Mouse (Mus musculus) hindbrain, embryonic 11.5 days (tissue): ENCODE results near the gene Lamc2. TPM values are rescaled to one million over a fixed set of nuclear protein-coding genes. Genes with fewer than 3 reads are reported as not detected.
"Not testable (repeated sequence)": the region's sequence is repeated elsewhere in the genome, so short reads cannot be mapped to it uniquely, and the experiment has no call there.

Experiments
- ATAC-seq: fragments of 200-750 bp; cut with Nextera tagmentation; 2 replicates; pipeline ENCODE4 v1.8.0; 2017; ENCODE audit warnings: mild to moderate bottlenecking, moderate TSS enrichment, moderate library complexity; ENCODE audit not compliant: low FRiP score
- DNase-seq: peaks from one replicate; pipeline ENCODE4 v3.0.0-alpha.2; 2015; ENCODE audit warnings: low spot score
- H3K27ac ChIP-seq: fragments of 300-500 bp; sonication (generic); 2 replicates; pipeline ENCODE4 v1.5.1; 2014; ENCODE audit warnings: mild to moderate bottlenecking, low read depth, low read length
- H3K27me3 ChIP-seq: fragments of 300-500 bp; sonication (generic); 2 replicates; pipeline ENCODE4 v1.6.1; 2014; ENCODE audit warnings: mild to moderate bottlenecking, low read length, moderate library complexity, mixed read lengths; ENCODE audit not compliant: control insufficient read depth, insufficient read depth
- H3K36me3 ChIP-seq: fragments of 300-500 bp; sonication (generic); 2 replicates; pipeline ENCODE4 v1.6.1; 2014; ENCODE audit warnings: mild to moderate bottlenecking, low read length, moderate library complexity, mixed read lengths; ENCODE audit not compliant: control insufficient read depth, insufficient read depth
- H3K4me1 ChIP-seq: fragments of 300-500 bp; sonication (generic); replicated peaks from 2 replicates; pipeline ENCODE4 v1.6.1; 2014; ENCODE audit warnings: low read length, mixed read lengths; ENCODE audit not compliant: control insufficient read depth, insufficient read depth
- H3K4me2 ChIP-seq: fragments of 300-500 bp; sonication (generic); replicated peaks from 2 replicates; pipeline ENCODE4 v1.6.1; 2014; ENCODE audit warnings: mild to moderate bottlenecking, low read depth, low read length
- H3K4me3 ChIP-seq: fragments of 300-500 bp; sonication (generic); 2 replicates; pipeline ENCODE4 v1.5.1; 2014; ENCODE audit warnings: low read depth, low read length
- H3K9ac ChIP-seq: fragments of 300-500 bp; sonication (generic); 2 replicates; pipeline ENCODE4 v1.6.1; 2014; ENCODE audit warnings: low read depth, low read length
- H3K9me3 ChIP-seq: fragments of 300-500 bp; sonication (generic); 2 replicates; pipeline ENCODE4 v1.6.1; 2016; ENCODE audit warnings: low read length; ENCODE audit not compliant: control insufficient read depth
- WGBS: fragments of 180-500 bp; shearing (Covaris S2); extraction: QIAGEN DNeasy Blood & Tissue Kit; methylation state at CpG from one replicate; pipeline ENCODE4 v1.1.7; 2014; 5-methylcytosine and 5-hydroxymethylcytosine counted together
- polyA plus RNA-seq: library from polyadenylated mRNA; unstranded; fragments of >200 nt; fragmentation: Nextera tagmentation; extraction: Ambion mirVana; gene quantifications from 2 replicates; pipeline ENCODE4 v1.2.1, GENCODE M21; 2014

The Lamc2 gene
- polyA plus RNA-seq, 1 experiment from 2014 or later = 0.77 TPM

GRCm38 (mm10) chr1:153091438-153092236, 94.6 kb downstream of the Lamc2 start:
- H3K4me3 ChIP-seq = no peak overlapping the region
- no peak overlapping the region for H3K27ac ChIP-seq
- no peaks in the 10 kb centered on the region for H3K36me3 ChIP-seq
- 34% methylated on average over 9 of the region's 9 CpGs for WGBS
- H3K9ac ChIP-seq = no peak overlapping the region
- H3K4me1 ChIP-seq = no peaks in the 10 kb centered on the region; the same call in 1 of the 2 replicates
- H3K27me3 ChIP-seq = no peaks in the 10 kb centered on the region
- H3K4me2 ChIP-seq = no peak overlapping the region
- H3K9me3 ChIP-seq = no peaks in the 10 kb centered on the region
- DNase-seq (no peak), ATAC-seq (peak; percentile 50)

DNA sequence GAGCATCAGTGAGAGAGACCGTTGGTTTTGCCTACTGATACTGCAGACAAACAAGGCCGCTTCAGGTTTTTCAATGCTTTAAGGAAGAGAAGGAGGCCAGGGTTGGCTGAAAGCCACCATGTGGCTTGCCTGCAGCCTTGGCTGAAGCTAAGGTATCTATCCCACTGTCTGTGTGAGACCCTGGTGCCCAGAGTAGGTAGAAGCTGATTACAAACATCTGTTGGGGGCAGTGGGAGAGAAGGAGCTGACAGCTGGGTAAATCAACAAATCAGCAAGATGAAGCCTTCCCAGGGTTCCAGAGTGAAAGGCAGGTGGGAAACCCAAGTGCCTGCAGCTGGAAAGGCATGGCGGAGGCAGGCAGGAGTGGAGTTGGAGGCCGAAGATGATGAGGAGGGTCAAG, 95.4 kb downstream of the Lamc2 start:
- no peak for ATAC-seq
- H3K4me3 ChIP-seq = no peak overlapping the region
- no peaks in the 10 kb centered on the region for H3K36me3 ChIP-seq

DNA sequence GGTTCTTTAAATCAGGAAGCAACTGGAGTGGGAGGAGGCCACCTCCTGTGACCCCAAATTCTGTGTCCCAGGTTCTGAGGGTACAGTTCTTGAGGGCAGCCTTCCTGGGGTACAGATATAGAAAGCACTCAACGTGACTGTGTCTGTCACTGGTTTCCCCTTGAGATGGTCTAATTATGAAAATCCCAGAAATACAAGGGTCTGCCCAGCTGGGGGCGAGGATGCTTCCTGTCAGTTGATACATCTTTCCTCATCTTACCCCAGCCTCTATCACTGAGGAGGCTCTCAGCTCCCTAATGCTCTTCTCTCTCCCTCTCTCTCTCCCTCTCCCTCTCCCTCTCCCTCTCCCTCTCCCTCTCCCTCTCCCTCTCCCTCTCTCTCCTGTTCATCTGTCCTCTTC, 96.2 kb downstream of the Lamc2 start:
- ATAC-seq (no peak), DNase-seq (no peak)
- Histone ChIP-seq H3K27ac (no peak overlapping the region), H3K9me3 (no peaks in the 10 kb centered on the region), H3K36me3 (no peaks in the 10 kb centered on the region), H3K4me2 (no peak overlapping the region), H3K4me1 (no peaks in the 10 kb centered on the region; the same call in 1 of the 2 replicates), H3K9ac (no peak overlapping the region), H3K4me3 (no peak overlapping the region), H3K27me3 (no peaks in the 10 kb centered on the region)
- 91% methylated on average over 2 of the region's 2 CpGs for WGBS

More for the DNA sequence above, 95.4 kb downstream of the Lamc2 start:
- H3K27ac ChIP-seq = no peak overlapping the region
- no peaks in the 10 kb centered on the region for H3K9me3 ChIP-seq
- H3K27me3 ChIP-seq = no peaks in the 10 kb centered on the region
- no peak overlapping the region for H3K4me2 ChIP-seq
- DNase-seq = no peak
- no peaks in the 10 kb centered on the region; the same call in 1 of the 2 replicates for H3K4me1 ChIP-seq
- WGBS = 72% methylated on average over 4 of the region's 4 CpGs
- H3K9ac ChIP-seq = no peak overlapping the region

GRCm38 (mm10) chr1:153087771-153088170, 98.5 kb downstream of the Lamc2 start:
- Histone ChIP-seq H3K27me3 (no peaks in the 10 kb centered on the region), H3K9me3 (no peaks in the 10 kb centered on the region), H3K4me1 (no peaks in the 10 kb centered on the region; the same call in 1 of the 2 replicates), H3K9ac (no peak overlapping the region), H3K4me2 (no peak overlapping the region), H3K4me3 (no peak overlapping the region), H3K27ac (no peak overlapping the region), H3K36me3 (no peaks in the 10 kb centered on the region)
- no peak for DNase-seq
- no peak for ATAC-seq
- WGBS = 86% methylated on average over 5 of the region's 5 CpGs

DNA sequence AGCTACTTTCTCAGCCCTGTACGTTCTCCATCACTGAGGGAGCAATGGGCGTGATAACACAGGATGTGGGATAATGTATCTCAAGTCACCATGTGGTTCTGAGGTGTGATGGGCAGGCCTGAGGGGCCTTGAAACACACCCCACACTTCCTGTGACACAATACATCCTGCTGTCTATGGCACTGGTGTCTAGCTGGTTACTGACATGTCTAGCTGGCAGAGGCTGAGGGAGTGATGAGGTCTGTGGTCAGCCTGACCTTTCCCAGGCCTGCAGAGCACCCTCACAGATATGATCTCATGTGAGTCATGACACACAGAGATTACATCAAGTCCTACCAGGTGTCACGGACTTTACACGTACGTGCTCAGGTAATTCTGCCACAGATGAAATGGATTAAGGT, 101.0 kb downstream of the Lamc2 start:
- no peaks in the 10 kb centered on the region for H3K27me3 ChIP-seq
- H3K4me3 ChIP-seq = no peak overlapping the region
- H3K36me3 ChIP-seq = no peaks in the 10 kb centered on the region
- H3K9me3 ChIP-seq = no peaks in the 10 kb centered on the region
- no peak overlapping the region for H3K4me2 ChIP-seq
- ATAC-seq = no peak
- H3K27ac ChIP-seq = no peak overlapping the region
- no peak overlapping the region for H3K9ac ChIP-seq
- 92% methylated on average over 5 of the region's 5 CpGs for WGBS
- no peaks in the 10 kb centered on the region for H3K4me1 ChIP-seq
- DNase-seq = no peak

- Histone ChIP-seq H3K4me2 (no peak overlapping the region), H3K4me1 (no peaks in the 10 kb centered on the region), H3K4me3 (no peak overlapping the region), H3K9ac (no peak overlapping the region), H3K27ac (no peak overlapping the region), H3K27me3 (no peaks in the 10 kb centered on the region), H3K9me3 (no peaks in the 10 kb centered on the region), H3K36me3 (no peaks in the 10 kb centered on the region)
- no peak for DNase-seq
- WGBS = 61% methylated on average over 6 of the region's 6 CpGs
- ATAC-seq = no peak
Observed at GRCm38 (mm10) chr1:153084191-153084590, 102.1 kb downstream of the Lamc2 start.

DNA sequence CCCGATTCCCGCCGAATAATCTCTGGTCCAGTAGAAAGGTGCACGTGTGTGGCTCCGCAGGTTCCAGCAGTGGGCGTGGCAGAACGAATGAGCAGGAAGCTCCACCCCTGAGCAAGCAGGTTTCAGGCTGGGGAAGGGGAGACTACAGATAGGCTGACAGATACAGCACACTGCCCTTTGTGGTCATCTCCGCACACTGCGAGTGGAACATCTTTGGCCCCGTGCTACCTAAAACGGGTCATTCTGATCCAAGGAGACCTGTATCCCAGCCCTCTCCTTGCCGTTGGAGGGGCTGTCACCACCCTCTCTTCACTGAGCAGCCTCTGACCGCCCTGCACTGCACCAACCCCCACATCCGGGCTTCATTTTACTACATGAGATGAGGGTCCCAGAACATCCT, 103.0 kb downstream of the Lamc2 start:
- not testable (repeated sequence) for H3K4me1 ChIP-seq, H3K9me3 ChIP-seq, H3K36me3 ChIP-seq, H3K4me3 ChIP-seq, DNase-seq, H3K4me2 ChIP-seq, H3K27ac ChIP-seq, ATAC-seq, H3K27me3 ChIP-seq, H3K9ac ChIP-seq
- 82% methylated on average over 7 of the region's 14 CpGs for WGBS

GRCm38 (mm10) chr1:153075955-153076354, 110.3 kb downstream of the Lamc2 start:
- 55% methylated on average over 6 of the region's 6 CpGs for WGBS
- H3K9ac ChIP-seq = no peak overlapping the region
- no peak for ATAC-seq

DNA sequence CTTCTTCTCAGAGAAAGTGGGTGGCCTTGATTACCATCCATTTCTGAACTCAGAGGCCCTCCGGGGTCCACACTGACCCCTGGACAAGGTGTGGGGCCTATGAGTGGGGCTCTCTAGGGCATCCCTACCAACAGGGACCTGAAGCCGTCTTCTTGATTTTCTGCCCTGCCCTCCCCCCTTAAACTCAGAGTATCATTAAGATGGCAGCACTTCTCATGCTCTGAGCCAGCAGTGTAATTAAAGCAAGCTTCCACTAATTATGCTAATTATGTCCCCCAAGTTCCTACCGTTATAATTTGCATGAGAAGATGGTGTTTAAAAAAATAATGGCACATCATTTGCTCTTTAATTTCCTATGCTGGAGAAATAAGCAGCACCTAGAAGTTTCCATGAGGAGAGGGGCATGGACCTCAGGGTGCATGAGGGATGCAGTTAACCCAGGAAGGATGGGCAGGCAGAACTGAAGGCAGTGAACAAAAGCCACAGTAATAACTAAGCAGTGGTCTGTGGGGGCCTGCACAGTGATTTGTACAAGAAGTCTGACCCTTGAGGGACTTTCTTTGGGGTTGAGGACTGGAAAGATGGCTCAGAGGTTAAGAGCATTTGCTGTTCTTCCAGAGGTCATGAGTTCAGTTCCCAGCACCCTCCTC, 111.0 kb downstream of the Lamc2 start:
- Histone ChIP-seq H3K27ac (no peak overlapping the region), H3K4me2 (no peak overlapping the region), H3K36me3 (no peaks in the 10 kb centered on the region), H3K4me3 (no peak overlapping the region), H3K9me3 (no peaks in the 10 kb centered on the region), H3K4me1 (no peaks in the 10 kb centered on the region), H3K27me3 (peaks cover 10% of the 10 kb centered on the region; the same call in 1 of the 2 replicates), H3K9ac (no peak overlapping the region)
- no peak for ATAC-seq
- no peak for DNase-seq
- 78% methylated on average over 3 of the region's 3 CpGs for WGBS

More at GRCm38 (mm10) chr1:153075955-153076354, 110.3 kb downstream of the Lamc2 start:
- H3K4me2 ChIP-seq = no peak overlapping the region
- no peaks in the 10 kb centered on the region for H3K36me3 ChIP-seq
- no peak overlapping the region for H3K27ac ChIP-seq
- peaks cover 10% of the 10 kb centered on the region; the same call in 1 of the 2 replicates for H3K27me3 ChIP-seq
- H3K9me3 ChIP-seq = no peaks in the 10 kb centered on the region
- no peak overlapping the region for H3K4me3 ChIP-seq
- no peaks in the 10 kb centered on the region for H3K4me1 ChIP-seq
- no peak for DNase-seq
